Mouse (Mus musculus) midbrain, embryonic 13.5 days (tissue): ENCODE data around the gene Barhl1. TPM values are rescaled to one million over a fixed set of nuclear protein-coding genes. Genes with fewer than 3 reads are reported as not detected.
A peak's percentile ranks its signal among the peaks of the same experiment; 100 is the strongest.

ENCODE experiments used
- ATAC-seq: fragments of 200-750 bp; cut with Nextera tagmentation; 2 replicates; pipeline ENCODE4 v1.8.0; 2017; ENCODE audit warnings: mild to moderate bottlenecking, moderate TSS enrichment, moderate library complexity
- H3K27ac ChIP-seq: fragments of 300-500 bp; sonication (generic); 2 replicates; pipeline ENCODE4 v1.5.1; 2015; ENCODE audit warnings: inconsistent platforms, mild to moderate bottlenecking, moderate library complexity
- H3K27me3 ChIP-seq: fragments of 300-500 bp; sonication (generic); 2 replicates; pipeline ENCODE4 v1.6.1; 2015; ENCODE audit warnings: mild to moderate bottlenecking, inconsistent platforms
- H3K36me3 ChIP-seq: fragments of 300-500 bp; sonication (generic); 2 replicates; pipeline ENCODE4 v1.6.1; 2015; ENCODE audit warnings: mild to moderate bottlenecking, inconsistent platforms
- H3K4me1 ChIP-seq: fragments of 300-500 bp; sonication (generic); replicated peaks from 2 replicates; pipeline ENCODE4 v1.6.1; 2015; ENCODE audit warnings: inconsistent platforms
- H3K4me2 ChIP-seq: fragments of 300-500 bp; sonication (generic); replicated peaks from 2 replicates; pipeline ENCODE4 v1.6.1; 2015; ENCODE audit warnings: moderate library complexity, mild to moderate bottlenecking, inconsistent platforms
- H3K4me3 ChIP-seq: fragments of 300-500 bp; sonication (generic); replicated peaks from 2 replicates; pipeline ENCODE4 v1.5.1; 2015; ENCODE audit warnings: mild to moderate bottlenecking, inconsistent platforms
- H3K9ac ChIP-seq: fragments of 300-500 bp; sonication (generic); replicated peaks from 2 replicates; pipeline ENCODE4 v1.6.1; 2015; ENCODE audit warnings: mild to moderate bottlenecking, inconsistent platforms
- H3K9me3 ChIP-seq: fragments of 300-500 bp; sonication (generic); 2 replicates; pipeline ENCODE4 v1.6.1; 2016; ENCODE audit warnings: mild to moderate bottlenecking, inconsistent platforms
- WGBS: fragments of 180-500 bp; shearing (Covaris S2); methylation state at CpG from one replicate; pipeline ENCODE4 v1.1.7; 2015; 5-methylcytosine and 5-hydroxymethylcytosine counted together
- polyA plus RNA-seq: library from polyadenylated mRNA; unstranded; fragments of >200 nt; fragmentation: Nextera tagmentation; extraction: Ambion mirVana; gene quantifications from 2 replicates; pipeline ENCODE4 v1.2.1, GENCODE M21; 2015

The Barhl1 gene
- polyA plus RNA-seq, 1 experiment from 2014 or later = 41.8 TPM

- Histone ChIP-seq H3K4me1 (0 out of 2 replicates have a peak, but pooled peaks cover 5% of the 10 kb centered on the region), H3K4me2 (no peak overlapping the region), H3K27ac (no peak overlapping the region), H3K9me3 (no peaks in the 10 kb centered on the region), H3K36me3 (no peaks in the 10 kb centered on the region), H3K4me3 (no peak overlapping the region), H3K27me3 (peaks cover 68% of the 10 kb centered on the region), H3K9ac (no peak overlapping the region)
- peak; percentile 81 for ATAC-seq
- 0% methylated on average over 4 of the region's 4 CpGs for WGBS
These were observed 7.4 kb upstream of the Barhl1 start for GRCm38 (mm10) chr2:28923912-28924311.

DNA sequence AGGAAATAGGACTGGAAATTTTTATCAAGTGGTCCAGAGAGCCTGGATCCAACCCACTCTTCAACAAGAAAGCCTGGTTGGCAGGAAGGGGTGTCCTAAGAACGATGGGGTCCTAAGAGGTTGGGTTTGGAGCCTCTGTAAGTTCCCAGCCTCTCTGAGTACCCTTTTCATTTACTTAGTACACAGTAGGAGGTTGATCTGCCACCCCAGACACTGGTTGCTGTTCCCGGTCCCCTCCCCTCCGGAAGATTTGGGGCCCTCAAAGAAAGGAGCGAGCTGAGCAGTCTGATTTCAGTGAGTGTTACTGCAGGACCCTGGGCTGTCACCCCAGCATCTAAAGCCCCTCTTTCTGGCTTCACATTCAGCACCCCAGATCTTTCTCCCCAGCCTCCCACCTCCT lies 2.5 kb upstream of the Barhl1 start:
- H3K4me1 ChIP-seq = peaks cover 21% of the 10 kb centered on the region
- H3K9me3 ChIP-seq = no peaks in the 10 kb centered on the region
- no peak overlapping the region for H3K9ac ChIP-seq
- H3K4me2 ChIP-seq = peak overlapping the region; percentile 54; the same call in 1 of the 2 replicates
- ATAC-seq = no peak
- no peaks in the 10 kb centered on the region for H3K36me3 ChIP-seq
- no peak overlapping the region for H3K27ac ChIP-seq
- H3K27me3 ChIP-seq = peaks cover 97% of the 10 kb centered on the region
- no peak overlapping the region for H3K4me3 ChIP-seq
- WGBS = 2% methylated on average over 4 of the region's 4 CpGs

DNA sequence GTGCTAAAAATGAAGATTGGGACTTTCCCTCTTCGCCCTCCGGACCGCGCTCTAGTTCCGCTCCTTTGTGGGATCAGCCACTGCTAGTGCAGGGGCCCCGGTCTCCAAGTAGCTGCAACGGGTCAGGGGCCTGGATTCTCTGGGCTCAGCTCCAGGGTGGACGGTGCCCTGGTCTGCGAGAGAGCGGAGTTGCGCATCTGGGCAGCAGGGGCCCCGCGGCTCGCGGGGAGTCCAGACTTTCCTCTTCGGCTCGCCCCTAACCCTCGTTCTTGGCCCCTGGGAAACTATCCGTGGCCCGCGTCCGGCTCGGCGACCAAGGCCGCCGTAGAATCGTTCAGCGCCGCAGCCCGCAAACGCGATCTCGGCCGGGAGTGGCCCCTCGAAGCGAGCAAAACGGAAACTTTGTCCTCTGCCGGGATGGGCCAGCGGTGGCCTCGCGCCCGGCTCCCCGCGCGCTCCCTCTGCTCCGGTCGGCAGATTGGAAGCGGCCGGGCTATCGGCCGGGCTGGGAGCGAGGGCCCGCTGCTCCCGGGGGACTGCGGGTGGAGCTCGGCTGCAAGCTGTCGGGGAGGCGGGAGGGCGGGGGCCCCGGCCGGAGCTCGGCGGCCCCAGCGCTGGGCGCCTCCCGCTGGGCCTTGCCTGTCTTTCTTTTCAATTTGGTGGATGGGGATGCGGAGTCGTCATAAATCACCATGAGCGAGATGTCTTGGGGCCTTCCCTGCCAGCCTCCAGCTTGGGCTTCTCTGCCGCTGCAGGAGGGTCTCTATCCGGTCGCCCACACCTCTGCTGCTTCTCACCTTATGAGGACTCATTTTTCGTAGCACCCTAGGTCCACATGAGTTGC lies 1.3 kb upstream of the Barhl1 start:
- WGBS = under 1% methylated on average over 73 of the region's 73 CpGs
- H3K9ac ChIP-seq = peak overlapping the region; percentile 65
- peaks cover 99% of the 10 kb centered on the region for H3K27me3 ChIP-seq
- peaks cover 22% of the 10 kb centered on the region for H3K4me1 ChIP-seq
- no peaks in the 10 kb centered on the region for H3K9me3 ChIP-seq
- H3K27ac ChIP-seq = peak overlapping the region; percentile 78
- no peaks in the 10 kb centered on the region for H3K36me3 ChIP-seq
- peak overlapping the region; percentile 43 for H3K4me3 ChIP-seq
- peak overlapping the region; percentile 54 for H3K4me2 ChIP-seq
- peak; percentile 31; the same call in 1 of the 2 replicates for ATAC-seq

GRCm38 (mm10) chr2:28917156-28917517 lies 669 bp upstream of the Barhl1 start:
- H3K27ac ChIP-seq = peak overlapping the region; percentile 78
- no peaks in the 10 kb centered on the region for H3K9me3 ChIP-seq
- ATAC-seq = no peak
- peaks cover 97% of the 10 kb centered on the region for H3K27me3 ChIP-seq
- H3K9ac ChIP-seq = peak overlapping the region; percentile 65; the same call in 1 of the 2 replicates
- H3K4me1 ChIP-seq = peaks cover 28% of the 10 kb centered on the region
- peak overlapping the region; percentile 54 for H3K4me2 ChIP-seq
- WGBS = 6% methylated on average over 11 of the region's 11 CpGs
- H3K4me3 ChIP-seq = peak overlapping the region; percentile 43
- H3K36me3 ChIP-seq = no peaks in the 10 kb centered on the region

DNA sequence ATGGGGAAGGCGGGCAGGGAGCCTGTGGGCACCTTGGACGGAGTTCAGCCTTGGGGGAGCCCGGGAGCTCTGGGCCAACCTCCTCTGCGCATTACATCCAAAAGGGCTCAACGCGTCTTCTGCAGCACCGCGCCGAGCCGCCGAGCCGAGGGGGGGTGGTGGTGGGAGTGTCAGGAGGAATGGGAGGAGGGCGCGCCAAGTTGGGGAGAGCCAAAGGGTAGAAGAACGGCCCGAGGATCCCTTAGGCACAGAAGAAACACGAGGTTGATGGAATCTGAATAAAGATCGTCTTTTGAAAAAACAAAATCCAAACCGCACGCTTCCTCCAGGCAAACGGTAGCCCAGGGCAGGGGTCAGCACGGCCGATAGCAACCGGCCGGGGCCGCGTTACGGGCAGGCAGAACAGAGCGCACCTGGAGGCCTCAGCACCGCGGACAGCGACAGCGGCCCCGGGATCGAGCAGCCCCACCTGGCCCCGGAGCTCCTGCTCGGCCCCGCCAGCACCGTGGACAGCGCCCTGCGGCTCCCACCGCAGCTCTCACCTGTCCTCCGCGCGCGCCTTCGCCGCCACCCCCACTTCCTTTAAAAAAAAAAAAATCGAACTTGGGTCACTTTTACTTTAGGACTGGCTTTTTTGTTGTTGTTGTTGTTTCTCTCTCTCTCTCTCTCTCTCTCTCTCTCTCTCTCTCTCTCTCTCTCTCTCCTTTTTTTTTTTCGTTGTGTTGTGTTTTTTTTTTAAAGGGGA lies 528 bp downstream of the Barhl1 start:
- H3K4me2 ChIP-seq = peak overlapping the region; percentile 54
- no peaks in the 10 kb centered on the region for H3K36me3 ChIP-seq
- WGBS = under 1% methylated on average over 49 of the region's 50 CpGs
- no peaks in the 10 kb centered on the region for H3K9me3 ChIP-seq
- H3K9ac ChIP-seq = peak overlapping the region; percentile 68
- H3K27ac ChIP-seq = peak overlapping the region; percentile 86
- peak overlapping the region; percentile 43 for H3K4me3 ChIP-seq
- H3K27me3 ChIP-seq = peaks cover 96% of the 10 kb centered on the region
- peaks cover 40% of the 10 kb centered on the region for H3K4me1 ChIP-seq
- ATAC-seq = 0 out of 2 replicates have a peak, but pooled peaks have one; percentile 49

GRCm38 (mm10) chr2:28915104-28915738 lies 1.2 kb downstream of the Barhl1 start:
- 3% methylated on average over 21 of the region's 22 CpGs for WGBS
- peak; percentile 32; the same call in 1 of the 2 replicates for ATAC-seq
- Histone ChIP-seq H3K9ac (peak overlapping the region; percentile 68), H3K4me2 (peak overlapping the region; percentile 54), H3K27me3 (peaks cover 96% of the 10 kb centered on the region), H3K36me3 (no peaks in the 10 kb centered on the region), H3K4me1 (peaks cover 48% of the 10 kb centered on the region), H3K27ac (peak overlapping the region; percentile 86), H3K4me3 (peak overlapping the region; percentile 43), H3K9me3 (no peaks in the 10 kb centered on the region)

DNA sequence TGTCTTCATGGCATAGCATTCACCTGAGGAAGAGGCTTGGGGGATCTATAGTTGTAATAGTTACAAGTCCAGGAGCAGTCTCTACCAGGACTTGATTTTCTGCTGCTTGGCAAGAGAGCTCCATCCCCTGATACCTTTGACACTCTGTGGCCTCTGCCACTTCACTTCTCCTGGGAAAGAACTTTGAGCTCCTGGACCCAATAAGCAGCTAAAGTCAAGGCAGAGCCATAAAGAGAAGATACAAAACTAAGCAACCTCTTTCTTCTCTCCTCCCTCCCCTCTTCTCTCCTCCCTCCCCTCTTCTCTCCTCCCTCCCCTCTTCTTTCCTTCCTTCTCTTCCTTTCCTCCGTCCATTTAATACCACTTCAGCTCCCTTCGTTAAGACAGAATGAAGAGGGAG lies 2.3 kb downstream of the Barhl1 start:
- peak overlapping the region; percentile 43 for H3K4me3 ChIP-seq
- H3K27ac ChIP-seq = peak overlapping the region; percentile 86
- peak overlapping the region; percentile 54 for H3K4me2 ChIP-seq
- H3K9me3 ChIP-seq = no peaks in the 10 kb centered on the region
- peaks cover 97% of the 10 kb centered on the region for H3K27me3 ChIP-seq
- 0% methylated on average over 2 of the region's 2 CpGs for WGBS
- ATAC-seq = no peak
- H3K36me3 ChIP-seq = peaks cover under 1% of the 10 kb centered on the region; the same call in 1 of the 2 replicates
- H3K4me1 ChIP-seq = peaks cover 55% of the 10 kb centered on the region
- H3K9ac ChIP-seq = peak overlapping the region; percentile 68

GRCm38 (mm10) chr2:28912961-28913360 lies 3.5 kb downstream of the Barhl1 start:
- Histone ChIP-seq H3K36me3 (peaks cover 2% of the 10 kb centered on the region; the same call in 1 of the 2 replicates), H3K4me2 (peak overlapping the region; percentile 54), H3K4me3 (peak overlapping the region; percentile 43), H3K9me3 (no peaks in the 10 kb centered on the region), H3K27ac (peak overlapping the region; percentile 86), H3K27me3 (peaks cover 97% of the 10 kb centered on the region), H3K9ac (peak overlapping the region; percentile 66), H3K4me1 (peaks cover 64% of the 10 kb centered on the region)
- 3% methylated on average over 4 of the region's 4 CpGs for WGBS
- no peak for ATAC-seq

- Histone ChIP-seq H3K9ac (peak overlapping the region; percentile 66), H3K4me1 (peaks cover 66% of the 10 kb centered on the region), H3K9me3 (no peaks in the 10 kb centered on the region), H3K36me3 (peaks cover 2% of the 10 kb centered on the region; the same call in 1 of the 2 replicates), H3K27ac (peak overlapping the region; percentile 86), H3K4me2 (peak overlapping the region; percentile 54), H3K4me3 (peak overlapping the region; percentile 43), H3K27me3 (peaks cover 94% of the 10 kb centered on the region)
- 2% methylated on average over 33 of the region's 33 CpGs for WGBS
- ATAC-seq = no peak
These were observed 4.3 kb downstream of the Barhl1 start for GRCm38 (mm10) chr2:28912039-28912700.

- peaks cover 2% of the 10 kb centered on the region; the same call in 1 of the 2 replicates for H3K36me3 ChIP-seq
- H3K9ac ChIP-seq = peak overlapping the region; percentile 66
- peak overlapping the region; percentile 86 for H3K27ac ChIP-seq
- no peak for ATAC-seq
- 1% methylated on average over 44 of the region's 44 CpGs for WGBS
- peak overlapping the region; percentile 54 for H3K4me2 ChIP-seq
- peak overlapping the region; percentile 43 for H3K4me3 ChIP-seq
- H3K27me3 ChIP-seq = peaks cover 94% of the 10 kb centered on the region
- no peaks in the 10 kb centered on the region for H3K9me3 ChIP-seq
- peaks cover 73% of the 10 kb centered on the region for H3K4me1 ChIP-seq
These were observed 5.0 kb downstream of the Barhl1 start for GRCm38 (mm10) chr2:28911331-28912038.

DNA sequence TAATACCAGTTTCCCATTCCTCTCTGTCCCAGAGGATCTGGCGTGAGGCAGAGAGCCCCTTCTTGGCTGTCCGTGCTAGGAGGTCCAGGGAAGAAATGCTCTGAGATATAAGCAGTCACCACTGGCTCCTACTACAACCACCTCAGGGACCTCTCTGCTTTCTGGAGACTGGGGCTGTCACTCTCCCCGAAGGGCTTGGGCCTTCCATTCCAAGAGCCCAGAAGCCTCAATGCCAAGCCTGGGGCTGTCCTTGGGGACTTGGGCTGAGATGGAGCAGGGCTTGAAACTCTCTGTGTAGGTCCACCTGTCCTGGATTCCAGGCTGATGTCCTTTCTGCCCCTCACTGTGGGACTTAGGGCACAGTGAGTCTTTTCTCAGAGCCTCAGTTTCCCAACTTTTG lies 5.6 kb downstream of the Barhl1 start:
- peak overlapping the region; percentile 43 for H3K4me3 ChIP-seq
- H3K9ac ChIP-seq = peak overlapping the region; percentile 66
- peaks cover 71% of the 10 kb centered on the region for H3K4me1 ChIP-seq
- H3K27me3 ChIP-seq = peaks cover 95% of the 10 kb centered on the region
- peaks cover 3% of the 10 kb centered on the region; the same call in 1 of the 2 replicates for H3K36me3 ChIP-seq
- H3K4me2 ChIP-seq = peak overlapping the region; percentile 54
- H3K27ac ChIP-seq = peak overlapping the region; percentile 86
- H3K9me3 ChIP-seq = no peaks in the 10 kb centered on the region
- no peak for ATAC-seq
- 10% methylated on average over 3 of the region's 3 CpGs for WGBS
